Mouse (Mus musculus) embryonic facial prominence, embryonic 11.5 days (tissue): ENCODE data around the gene Gins3. TPM values are rescaled to one million over a fixed set of nuclear protein-coding genes. Genes with fewer than 3 reads are reported as not detected.

Source experiments
- ATAC-seq: fragments of 200-750 bp; cut with Nextera tagmentation; replicated peaks from 2 replicates; pipeline ENCODE4 v1.8.0; 2017; ENCODE audit warnings: low read depth; ENCODE audit not compliant: insufficient number of reproducible peaks, low FRiP score, low TSS enrichment
- DNase-seq: peaks from one replicate; pipeline ENCODE4 v3.0.0-alpha.2; 2015; ENCODE audit warnings: low spot score
- H3K27ac ChIP-seq: fragments of 300-500 bp; sonication (generic); replicated peaks from 2 replicates; pipeline ENCODE4 v1.5.1; 2014; ENCODE audit warnings: mild to moderate bottlenecking, low read depth, low read length, control low read depth
- H3K27me3 ChIP-seq: fragments of 300-500 bp; sonication (generic); 2 replicates; pipeline ENCODE4 v1.6.1; 2014; ENCODE audit warnings: mild to moderate bottlenecking, low read length, moderate library complexity, mixed read lengths; ENCODE audit not compliant: control insufficient read depth, insufficient read depth
- H3K36me3 ChIP-seq: fragments of 300-500 bp; sonication (generic); replicated peaks from 2 replicates; pipeline ENCODE4 v1.6.1; 2014; ENCODE audit warnings: low read depth, mild to moderate bottlenecking, low read length, moderate library complexity, mixed read lengths; ENCODE audit not compliant: control insufficient read depth, insufficient read depth
- H3K4me1 ChIP-seq: fragments of 300-500 bp; sonication (generic); 2 replicates; pipeline ENCODE4 v1.6.1; 2014; ENCODE audit warnings: low read length, mixed read lengths; ENCODE audit not compliant: control insufficient read depth, insufficient read depth
- H3K4me2 ChIP-seq: fragments of 300-500 bp; sonication (generic); 2 replicates; pipeline ENCODE4 v1.6.1; 2014; ENCODE audit warnings: low read depth, mild to moderate bottlenecking, control low read depth, low read length, moderate library complexity
- H3K4me3 ChIP-seq: fragments of 300-500 bp; sonication (generic); 2 replicates; pipeline ENCODE4 v1.5.1; 2014; ENCODE audit warnings: low read depth, low read length, control low read depth
- H3K9ac ChIP-seq: fragments of 300-500 bp; sonication (generic); replicated peaks from 2 replicates; pipeline ENCODE4 v1.6.1; 2014; ENCODE audit warnings: mild to moderate bottlenecking, control low read depth, low read length
- H3K9me3 ChIP-seq: fragments of 300-500 bp; sonication (generic); replicated peaks from 2 replicates; pipeline ENCODE4 v1.6.1; 2016; ENCODE audit warnings: mild to moderate bottlenecking, low read length, inconsistent platforms, mixed read lengths; ENCODE audit not compliant: control insufficient read depth
- WGBS: fragments of 180-500 bp; shearing (Covaris S2); extraction: QIAGEN DNeasy Blood & Tissue Kit; methylation state at CpG from one replicate; pipeline ENCODE4 v1.1.7; 2014; 5-methylcytosine and 5-hydroxymethylcytosine counted together
- polyA plus RNA-seq: library from polyadenylated mRNA; unstranded; fragments of >200 nt; fragmentation: Nextera tagmentation; extraction: Ambion mirVana; gene quantifications from 2 replicates; pipeline ENCODE4 v1.2.1, GENCODE M21; 2014

Gins3 gene
- polyA plus RNA-seq, 1 experiment from 2014 or later: 35.3 TPM

DNA sequence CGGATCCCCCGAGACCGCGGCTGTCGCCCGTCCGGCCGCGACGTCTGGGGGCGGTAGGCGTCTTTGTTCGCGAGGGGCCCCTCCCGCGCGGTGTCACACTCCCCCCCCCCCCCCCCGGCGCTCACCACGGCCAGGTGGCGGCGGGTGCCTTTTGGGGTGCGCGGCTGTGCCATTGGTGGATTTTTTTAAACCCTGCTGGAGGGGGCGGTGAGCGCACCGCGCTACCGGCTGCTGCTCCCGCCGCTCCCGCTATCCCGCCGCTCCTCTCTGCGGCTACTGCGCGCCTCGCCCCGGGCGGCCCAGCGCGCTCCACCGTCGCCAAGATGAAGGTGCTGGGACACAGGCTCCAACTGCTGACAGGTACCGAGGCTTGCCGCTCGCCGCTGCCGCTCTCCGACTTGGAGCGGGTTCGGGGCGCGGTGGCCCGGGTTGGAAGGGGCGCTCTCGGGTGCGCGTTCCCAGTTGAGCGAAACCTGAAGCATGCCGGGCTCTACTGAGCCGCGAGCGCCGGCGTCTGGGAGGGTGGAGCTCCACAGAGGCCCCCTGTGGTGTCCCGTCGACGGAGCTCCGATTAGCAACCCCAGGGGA lies 44.9 kb downstream of the Gins3 start:
- Histone ChIP-seq H3K36me3 (no peaks in the 10 kb centered on the region), H3K27ac (no peak overlapping the region), H3K9me3 (no peaks in the 10 kb centered on the region), H3K4me3 (peak overlapping the region; percentile 52), H3K9ac (peak overlapping the region; percentile 53), H3K4me1 (peaks cover 3% of the 10 kb centered on the region; the same call in 1 of the 2 replicates), H3K4me2 (peak overlapping the region; percentile 94), H3K27me3 (peaks cover 31% of the 10 kb centered on the region)
- 0 out of 2 replicates have a peak, but pooled peaks have one; percentile 30 for ATAC-seq
- WGBS: under 1% methylated on average over 60 of the region's 70 CpGs
- peak; percentile 36 for DNase-seq

DNA sequence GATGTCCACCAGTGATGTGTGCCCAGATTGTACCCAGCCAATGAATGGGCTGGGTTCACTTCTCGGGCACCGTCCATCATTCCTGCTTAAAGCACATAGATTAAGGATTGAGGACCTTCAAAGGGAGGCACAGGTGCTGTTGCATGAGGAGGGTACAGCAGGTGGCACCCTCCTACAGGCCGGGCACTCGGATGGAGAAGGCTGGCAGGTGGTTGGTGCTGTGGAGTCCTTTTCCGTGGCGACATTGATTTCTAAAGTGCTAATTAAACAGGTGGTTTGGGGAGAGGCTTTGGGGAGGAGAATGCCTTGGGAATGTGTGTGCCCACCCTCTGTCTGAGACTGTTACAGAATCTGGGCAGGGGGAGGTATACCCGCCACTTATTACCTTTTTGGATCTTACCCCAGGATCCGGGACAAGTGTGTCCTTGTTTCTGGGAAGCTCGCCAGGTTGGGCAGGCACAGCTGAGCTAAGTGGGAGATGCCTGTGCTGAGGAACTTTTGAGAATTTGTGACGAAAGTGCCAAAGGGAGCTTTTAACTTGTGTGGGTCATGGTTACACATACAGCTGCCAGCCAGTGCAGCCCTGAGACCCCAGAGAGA lies 54.9 kb downstream of the Gins3 start:
- H3K4me2 ChIP-seq: no peak overlapping the region
- WGBS: 77% methylated on average over 10 of the region's 10 CpGs
- no peak overlapping the region for H3K4me3 ChIP-seq
- no peaks in the 10 kb centered on the region for H3K27me3 ChIP-seq
- no peak for ATAC-seq
- H3K4me1 ChIP-seq: no peaks in the 10 kb centered on the region
- no peak for DNase-seq
- no peaks in the 10 kb centered on the region for H3K36me3 ChIP-seq
- no peak overlapping the region for H3K27ac ChIP-seq
- no peaks in the 10 kb centered on the region for H3K9me3 ChIP-seq
- no peak overlapping the region for H3K9ac ChIP-seq

DNA sequence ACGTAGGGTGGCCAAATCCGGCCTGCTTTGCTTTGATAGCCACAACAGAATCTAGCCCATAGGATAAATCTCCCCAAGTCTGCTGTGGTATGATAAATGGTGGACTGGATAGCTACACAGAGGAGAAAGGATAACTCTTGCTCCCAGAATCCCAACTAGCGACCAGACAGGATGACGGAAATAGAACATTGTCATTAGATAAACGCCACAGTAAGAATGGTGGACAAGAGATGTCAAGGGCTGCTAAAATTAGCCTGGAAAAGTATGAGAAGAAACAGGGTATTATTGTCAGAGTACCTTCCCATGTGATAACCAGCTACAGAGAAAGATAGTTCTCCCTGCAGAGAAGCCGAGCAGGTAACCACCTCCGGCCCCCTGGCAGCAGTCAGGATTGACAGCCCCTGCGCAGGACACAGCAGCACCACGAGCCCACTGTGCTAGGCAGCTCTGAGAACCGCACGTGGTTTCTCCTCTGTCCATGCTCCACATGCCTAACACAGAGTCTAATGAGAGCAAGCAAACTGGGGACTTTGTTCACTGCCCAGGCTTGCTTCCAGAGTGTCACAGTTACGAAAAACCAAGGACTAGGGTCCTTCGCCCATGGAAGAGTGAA lies 57.8 kb downstream of the Gins3 start:
- Histone ChIP-seq H3K36me3 (no peaks in the 10 kb centered on the region), H3K4me1 (no peaks in the 10 kb centered on the region), H3K4me3 (no peak overlapping the region), H3K27me3 (no peaks in the 10 kb centered on the region; the same call in 1 of the 2 replicates), H3K27ac (no peak overlapping the region), H3K9ac (no peak overlapping the region), H3K9me3 (no peaks in the 10 kb centered on the region), H3K4me2 (no peak overlapping the region)
- 83% methylated on average over 13 of the region's 13 CpGs for WGBS
- no peak for DNase-seq
- ATAC-seq: no peak

DNA sequence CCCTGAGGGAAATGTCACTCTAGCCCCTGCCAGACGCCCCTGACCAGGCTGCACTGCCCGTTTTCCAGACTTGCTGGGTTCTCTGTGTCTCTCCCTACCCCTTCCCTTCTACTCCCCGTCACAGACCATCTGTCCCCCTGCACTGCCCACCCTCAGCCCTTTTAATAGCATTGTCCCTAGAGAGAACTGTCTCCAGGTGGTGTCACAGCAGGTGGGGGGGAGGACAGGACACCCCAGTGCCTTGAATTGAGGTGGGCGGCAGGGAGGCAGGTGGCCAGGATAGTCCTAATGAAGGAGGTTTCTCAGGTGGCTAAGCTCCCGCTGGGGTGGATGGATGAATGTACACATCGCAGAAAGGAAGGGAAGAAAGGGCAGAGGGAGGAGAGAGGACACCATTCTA lies 61.4 kb downstream of the Gins3 start:
- DNase-seq: no peak

More for the DNA sequence above, 61.4 kb downstream of the Gins3 start:
- Histone ChIP-seq H3K27ac (no peak overlapping the region), H3K9ac (no peak overlapping the region), H3K9me3 (no peaks in the 10 kb centered on the region), H3K4me3 (no peak overlapping the region), H3K4me2 (no peak overlapping the region), H3K27me3 (no peaks in the 10 kb centered on the region; the same call in none of the 2 replicates), H3K4me1 (no peaks in the 10 kb centered on the region), H3K36me3 (no peaks in the 10 kb centered on the region)
- WGBS: 8% methylated on average over 6 of the region's 6 CpGs
- ATAC-seq: no peak

Other genes starting within 250 kb of the Gins3 start
- gene Cfap20, start 198.6 kb upstream of the Gins3 start, polyA plus RNA-seq: 146 and 160 TPM in 2 replicates
- gene Csnk2a2, start 143.4 kb upstream of the Gins3 start, polyA plus RNA-seq: 14.6 and 19.9 TPM in 2 replicates
- gene Ccdc113, start 99.4 kb upstream of the Gins3 start, polyA plus RNA-seq: not detected in 2 replicates
- not detected in 2 replicates for gene Prss54, start 57.1 kb upstream of the Gins3 start, polyA plus RNA-seq
- gene Ndrg4, start 43.5 kb downstream of the Gins3 start, polyA plus RNA-seq: 21.2 and 26.4 TPM in 2 replicates
- gene Setd6, start 82.4 kb downstream of the Gins3 start, polyA plus RNA-seq: 20.1 and 21.0 TPM in 2 replicates
- 119 and 120 TPM in 2 replicates for gene Cnot1, start 174.0 kb downstream of the Gins3 start, polyA plus RNA-seq
- 402 and 452 TPM in 2 replicates for gene Sap18b, start 191.9 kb downstream of the Gins3 start, polyA plus RNA-seq
- 15.2 and 15.4 TPM in 2 replicates for gene Slc38a7, start 220.1 kb downstream of the Gins3 start, polyA plus RNA-seq